Mouse (Mus musculus): ENCODE measurements around the gene S100a3. TPM values are rescaled to one million over a fixed set of nuclear protein-coding genes. Genes with fewer than 3 reads are reported as not detected.

S100a3 gene
- polyA plus RNA-seq, 1 experiment from 2014 or later = not detected

DNA sequence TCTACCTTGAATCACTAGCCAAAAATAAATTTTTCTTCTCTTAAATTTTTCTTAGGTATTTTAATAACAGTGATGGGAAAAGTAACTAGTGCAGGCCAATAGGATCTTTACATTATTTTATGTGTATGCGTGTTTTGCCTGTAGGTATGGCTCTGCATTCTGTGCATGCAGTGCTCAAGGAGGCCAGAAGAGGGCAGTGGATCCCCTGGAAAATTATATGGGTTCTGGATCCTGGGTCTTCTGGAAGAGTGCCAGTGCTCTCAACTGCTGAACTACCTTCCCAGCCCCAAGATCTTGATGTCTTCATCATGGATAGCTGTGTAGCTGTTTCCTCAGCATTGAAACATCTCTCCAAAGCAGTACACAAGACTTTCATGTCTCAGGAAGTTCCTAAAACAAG, 21.8 kb downstream of the S100a3 start:
- Histone ChIP-seq H3K27ac (ENCODE audit: low read length) (no peak overlapping the region), H3K9me3 (replicated peaks; ENCODE audit: control insufficient read depth, low read length, poor library complexity, severe bottlenecking) (no peaks in the 10 kb centered on the region), H3K36me3 (ENCODE audit: control insufficient read depth, insufficient read depth, low read length) (no peaks in the 10 kb centered on the region), H3K4me1 (ENCODE audit: control insufficient read depth, insufficient read depth, low read length) (no peaks in the 10 kb centered on the region), H3K27me3 (ENCODE audit: control insufficient read depth, insufficient read depth, low read depth, low read length) (no peaks in the 10 kb centered on the region), H3K4me3 (ENCODE audit: low read depth, low read length) (no peak overlapping the region), H3K4me2 (ENCODE audit: low read length) (no peak overlapping the region), H3K9ac (ENCODE audit: low read depth, low read length) (no peak overlapping the region)
- ATAC-seq = no peak
- 94% methylated on average over 1 of the region's 1 CpGs for WGBS

DNA sequence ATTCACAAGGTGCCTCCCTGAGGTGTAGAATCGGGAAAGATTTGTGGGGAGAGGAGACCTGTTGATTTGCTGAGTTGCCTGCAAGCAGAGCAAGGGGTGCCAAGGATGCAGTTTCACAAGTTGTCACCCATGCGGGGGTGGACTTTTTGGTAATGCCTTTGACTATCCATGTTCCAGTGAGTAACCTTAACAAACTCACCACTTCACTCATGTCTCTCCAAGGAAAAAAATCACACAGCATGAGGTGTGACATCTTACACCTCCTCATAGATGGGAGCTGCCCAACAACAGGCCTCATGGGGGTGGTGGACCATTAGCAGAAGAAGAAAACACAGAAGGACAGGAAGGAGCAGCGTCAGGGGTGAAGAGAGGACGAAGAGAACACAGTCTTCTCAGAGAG, 22.2 kb downstream of the S100a3 start:
- H3K4me1 ChIP-seq (ENCODE audit: control insufficient read depth, insufficient read depth, low read length) = no peaks in the 10 kb centered on the region
- no peaks in the 10 kb centered on the region for H3K36me3 ChIP-seq (ENCODE audit: control insufficient read depth, insufficient read depth, low read length)
- no peak overlapping the region for H3K4me2 ChIP-seq (ENCODE audit: low read length)
- ATAC-seq = no peak
- WGBS = 93% methylated on average over 4 of the region's 4 CpGs
- H3K9me3 ChIP-seq (replicated peaks; ENCODE audit: control insufficient read depth, low read length, poor library complexity, severe bottlenecking) = no peaks in the 10 kb centered on the region
- H3K27ac ChIP-seq (ENCODE audit: low read length) = no peak overlapping the region
- H3K9ac ChIP-seq (ENCODE audit: low read depth, low read length) = no peak overlapping the region
- no peaks in the 10 kb centered on the region for H3K27me3 ChIP-seq (ENCODE audit: control insufficient read depth, insufficient read depth, low read depth, low read length)
- H3K4me3 ChIP-seq (ENCODE audit: low read depth, low read length) = no peak overlapping the region

- H3K27ac ChIP-seq (ENCODE audit: low read length) = no peak overlapping the region
- H3K36me3 ChIP-seq (ENCODE audit: control insufficient read depth, insufficient read depth, low read length) = no peaks in the 10 kb centered on the region
- no peak overlapping the region for H3K4me2 ChIP-seq (ENCODE audit: low read length)
- no peaks in the 10 kb centered on the region for H3K9me3 ChIP-seq (replicated peaks; ENCODE audit: control insufficient read depth, low read length, poor library complexity, severe bottlenecking)
- H3K4me3 ChIP-seq (ENCODE audit: low read depth, low read length) = no peak overlapping the region
- no peaks in the 10 kb centered on the region for H3K4me1 ChIP-seq (ENCODE audit: control insufficient read depth, insufficient read depth, low read length)
- H3K9ac ChIP-seq (ENCODE audit: low read depth, low read length) = no peak overlapping the region
- ATAC-seq = no peak
- WGBS = 42% methylated on average over 3 of the region's 3 CpGs
- no peaks in the 10 kb centered on the region for H3K27me3 ChIP-seq (ENCODE audit: control insufficient read depth, insufficient read depth, low read depth, low read length)
These were observed 23.5 kb downstream of the S100a3 start for GRCm38 (mm10) chr3:90583893-90584292.

DNA sequence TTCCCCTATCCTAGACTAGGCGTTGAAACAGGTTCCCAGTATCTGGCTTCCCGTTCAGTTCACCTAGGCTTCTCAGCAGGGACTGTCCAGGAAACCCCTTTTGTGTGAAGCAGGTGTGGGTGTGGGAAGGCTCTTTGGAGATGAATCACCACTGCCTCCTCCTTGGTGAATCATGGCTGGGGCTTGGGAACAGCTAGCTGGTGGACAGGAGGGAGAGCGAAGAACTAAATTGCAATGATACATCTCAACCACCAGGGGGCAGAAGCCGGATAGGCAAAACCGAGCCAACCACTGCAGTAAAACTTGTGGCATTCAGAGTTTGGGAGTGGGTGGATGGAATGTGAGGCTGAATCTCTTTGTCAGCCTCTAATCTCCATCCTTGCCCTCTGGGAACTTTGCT, 25.2 kb downstream of the S100a3 start:
- no peak overlapping the region for H3K9ac ChIP-seq (ENCODE audit: low read depth, low read length)
- WGBS = 35% methylated on average over 5 of the region's 5 CpGs
- H3K27ac ChIP-seq (ENCODE audit: low read length) = no peak overlapping the region
- no peaks in the 10 kb centered on the region for H3K36me3 ChIP-seq (ENCODE audit: control insufficient read depth, insufficient read depth, low read length)
- H3K4me1 ChIP-seq (ENCODE audit: control insufficient read depth, insufficient read depth, low read length) = no peaks in the 10 kb centered on the region
- H3K9me3 ChIP-seq (replicated peaks; ENCODE audit: control insufficient read depth, low read length, poor library complexity, severe bottlenecking) = no peaks in the 10 kb centered on the region
- 0 out of 2 replicates have a peak, but pooled peaks have one; percentile 34 for ATAC-seq
- H3K27me3 ChIP-seq (ENCODE audit: control insufficient read depth, insufficient read depth, low read depth, low read length) = no peaks in the 10 kb centered on the region
- H3K4me3 ChIP-seq (ENCODE audit: low read depth, low read length) = no peak overlapping the region
- no peak overlapping the region for H3K4me2 ChIP-seq (ENCODE audit: low read length)

DNA sequence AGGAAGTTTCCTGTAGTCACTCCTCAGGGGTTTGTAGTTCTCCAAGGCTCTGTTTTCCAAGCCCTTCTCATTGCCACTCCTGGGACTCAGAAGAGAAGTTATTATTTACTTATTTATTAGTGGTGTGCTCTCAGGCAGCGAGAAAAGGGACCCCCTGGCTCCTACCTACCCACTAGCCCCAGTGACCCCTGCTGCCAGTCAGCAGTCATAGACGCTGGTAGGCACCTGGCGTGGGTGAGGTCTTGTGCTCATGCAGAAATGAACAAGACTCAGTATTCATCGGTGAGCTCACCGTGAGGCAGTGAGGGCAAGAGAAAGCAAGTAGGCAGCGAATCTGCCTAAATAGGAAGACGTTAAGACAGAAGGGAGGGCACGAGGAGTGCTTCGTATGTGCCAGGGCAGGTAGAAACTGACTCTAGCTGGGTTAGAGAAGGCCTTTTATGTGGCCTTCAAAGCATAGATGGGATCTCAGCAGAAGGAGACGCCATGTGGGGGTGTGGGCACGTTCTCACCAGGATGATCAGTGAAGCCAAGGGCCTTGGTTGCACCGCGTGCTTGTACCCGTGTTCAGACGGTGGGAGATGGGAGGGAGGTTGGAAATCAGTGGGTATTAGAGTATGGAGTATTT, 25.8 kb downstream of the S100a3 start:
- Histone ChIP-seq H3K36me3 (ENCODE audit: control insufficient read depth, insufficient read depth, low read length) (no peaks in the 10 kb centered on the region), H3K4me1 (ENCODE audit: control insufficient read depth, insufficient read depth, low read length) (no peaks in the 10 kb centered on the region), H3K4me2 (ENCODE audit: low read length) (no peak overlapping the region), H3K9ac (ENCODE audit: low read depth, low read length) (no peak overlapping the region), H3K4me3 (ENCODE audit: low read depth, low read length) (no peak overlapping the region), H3K27me3 (ENCODE audit: control insufficient read depth, insufficient read depth, low read depth, low read length) (no peaks in the 10 kb centered on the region), H3K27ac (ENCODE audit: low read length) (no peak overlapping the region), H3K9me3 (replicated peaks; ENCODE audit: control insufficient read depth, low read length, poor library complexity, severe bottlenecking) (no peaks in the 10 kb centered on the region)
- no peak for ATAC-seq
- WGBS = 85% methylated on average over 15 of the region's 15 CpGs

DNA sequence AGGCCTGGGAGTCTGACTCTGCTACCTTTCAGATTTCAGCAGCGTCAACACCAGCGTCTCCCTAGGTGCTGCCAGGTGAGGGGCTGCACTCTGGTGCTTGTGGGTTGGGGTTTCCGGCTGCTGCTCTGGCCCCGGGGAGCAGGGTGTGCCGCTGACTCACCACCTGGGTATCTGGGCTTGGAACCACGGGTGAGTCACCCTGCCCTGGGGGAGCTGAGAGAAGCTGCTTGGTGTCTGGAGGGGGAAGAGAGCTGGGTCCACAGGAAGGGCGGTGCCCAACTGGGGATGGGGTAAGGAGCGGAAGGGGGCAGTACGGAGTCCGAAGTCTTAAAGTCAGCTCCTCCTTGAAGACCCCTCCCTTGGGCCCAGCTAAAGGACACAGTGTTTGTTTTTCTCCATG, 26.5 kb downstream of the S100a3 start:
- H3K9ac ChIP-seq (ENCODE audit: low read depth, low read length) = no peak overlapping the region
- H3K36me3 ChIP-seq (ENCODE audit: control insufficient read depth, insufficient read depth, low read length) = no peaks in the 10 kb centered on the region
- no peak overlapping the region for H3K4me2 ChIP-seq (ENCODE audit: low read length)
- H3K4me3 ChIP-seq (ENCODE audit: low read depth, low read length) = no peak overlapping the region
- WGBS = 76% methylated on average over 10 of the region's 10 CpGs
- H3K4me1 ChIP-seq (ENCODE audit: control insufficient read depth, insufficient read depth, low read length) = no peaks in the 10 kb centered on the region
- ATAC-seq = no peak
- no peak overlapping the region for H3K27ac ChIP-seq (ENCODE audit: low read length)
- H3K27me3 ChIP-seq (ENCODE audit: control insufficient read depth, insufficient read depth, low read depth, low read length) = no peaks in the 10 kb centered on the region
- no peaks in the 10 kb centered on the region for H3K9me3 ChIP-seq (replicated peaks; ENCODE audit: control insufficient read depth, low read length, poor library complexity, severe bottlenecking)

DNA sequence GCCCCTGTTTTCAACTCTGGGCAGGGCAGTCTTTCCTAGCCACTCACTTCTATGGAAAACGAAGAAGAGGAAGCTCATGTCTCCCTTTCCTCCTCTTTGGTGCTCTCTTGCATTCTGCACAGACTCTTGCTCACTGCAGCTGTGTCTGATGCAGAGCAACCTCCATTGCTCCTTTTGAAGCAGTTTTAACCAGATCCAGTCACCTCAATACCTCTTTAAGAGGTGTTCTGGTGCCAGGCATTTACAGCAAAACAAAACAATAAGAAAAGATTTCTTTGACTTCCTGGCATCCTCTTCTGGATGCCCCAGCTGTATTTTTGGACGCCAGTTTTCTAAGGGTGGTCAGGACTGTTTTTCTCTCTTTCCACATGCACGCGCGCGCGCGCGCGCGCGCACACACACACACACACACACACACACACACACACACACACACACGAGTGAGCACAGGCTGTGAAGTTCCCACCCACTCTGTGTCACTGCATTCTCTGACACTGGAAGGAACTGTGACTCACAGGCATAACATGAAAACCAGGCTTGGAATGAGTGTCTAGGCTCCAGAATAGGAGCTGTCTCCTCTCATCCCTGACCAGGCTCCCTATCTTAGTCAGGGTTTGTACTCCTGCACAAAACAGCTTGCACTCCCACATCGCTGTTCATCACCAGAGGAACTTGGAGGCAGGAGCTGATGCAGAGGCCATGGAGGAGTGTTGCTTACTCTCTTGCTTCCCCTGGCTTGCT, 27.2 kb downstream of the S100a3 start:
- no peaks in the 10 kb centered on the region for H3K4me1 ChIP-seq (ENCODE audit: control insufficient read depth, insufficient read depth, low read length)
- no peak overlapping the region for H3K4me2 ChIP-seq (ENCODE audit: low read length)
- 90% methylated on average over 14 of the region's 14 CpGs for WGBS
- H3K9me3 ChIP-seq (replicated peaks; ENCODE audit: control insufficient read depth, low read length, poor library complexity, severe bottlenecking) = no peaks in the 10 kb centered on the region
- no peak overlapping the region for H3K4me3 ChIP-seq (ENCODE audit: low read depth, low read length)
- H3K9ac ChIP-seq (ENCODE audit: low read depth, low read length) = no peak overlapping the region
- no peaks in the 10 kb centered on the region for H3K36me3 ChIP-seq (ENCODE audit: control insufficient read depth, insufficient read depth, low read length)
- no peak overlapping the region for H3K27ac ChIP-seq (ENCODE audit: low read length)
- H3K27me3 ChIP-seq (ENCODE audit: control insufficient read depth, insufficient read depth, low read depth, low read length) = no peaks in the 10 kb centered on the region
- no peak for ATAC-seq

DNA sequence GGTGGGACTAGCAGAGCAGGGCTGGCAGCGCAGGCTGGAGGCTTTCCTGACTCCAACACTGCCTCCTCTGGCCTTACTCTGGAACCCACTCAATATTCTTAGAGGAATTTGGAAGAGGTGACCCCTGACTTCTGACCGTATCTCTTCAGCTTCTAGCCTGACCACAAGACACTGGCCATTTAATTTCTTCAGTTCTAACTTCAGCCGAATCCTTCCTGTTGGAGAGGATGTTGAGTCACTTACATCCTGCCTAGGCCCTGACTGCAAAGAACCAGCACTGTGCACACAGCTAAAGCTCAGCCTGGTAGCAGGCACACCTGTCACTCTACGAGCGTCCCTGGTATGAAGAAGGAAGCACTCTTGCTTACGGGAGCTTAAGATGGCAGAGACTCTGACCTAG, 29.0 kb downstream of the S100a3 start:
- 88% methylated on average over 6 of the region's 6 CpGs for WGBS
- H3K4me2 ChIP-seq (ENCODE audit: low read length) = no peak overlapping the region
- H3K36me3 ChIP-seq (ENCODE audit: control insufficient read depth, insufficient read depth, low read length) = no peaks in the 10 kb centered on the region
- H3K4me1 ChIP-seq (ENCODE audit: control insufficient read depth, insufficient read depth, low read length) = no peaks in the 10 kb centered on the region
- no peak overlapping the region for H3K27ac ChIP-seq (ENCODE audit: low read length)
- H3K9me3 ChIP-seq (replicated peaks; ENCODE audit: control insufficient read depth, low read length, poor library complexity, severe bottlenecking) = no peaks in the 10 kb centered on the region
- no peak overlapping the region for H3K9ac ChIP-seq (ENCODE audit: low read depth, low read length)
- ATAC-seq = no peak
- no peaks in the 10 kb centered on the region for H3K27me3 ChIP-seq (ENCODE audit: control insufficient read depth, insufficient read depth, low read depth, low read length)
- H3K4me3 ChIP-seq (ENCODE audit: low read depth, low read length) = no peak overlapping the region

- Histone ChIP-seq H3K27ac (ENCODE audit: low read length) (no peak within 1 kb of the TSS), H3K9ac (ENCODE audit: low read depth, low read length) (no peak within 1 kb of the TSS), H3K9me3 (replicated peaks; ENCODE audit: control insufficient read depth, low read length, poor library complexity, severe bottlenecking) (no peaks in the 10 kb centered on the region), H3K4me1 (ENCODE audit: control insufficient read depth, insufficient read depth, low read length) (no peaks in the 10 kb centered on the region), H3K27me3 (ENCODE audit: control insufficient read depth, insufficient read depth, low read depth, low read length) (no peaks in the 10 kb centered on the region), H3K4me3 (ENCODE audit: low read depth, low read length) (no peak within 1 kb of the TSS), H3K4me2 (ENCODE audit: low read length) (no peak within 1 kb of the TSS), H3K36me3 (ENCODE audit: control insufficient read depth, insufficient read depth, low read length) (no peaks in the 10 kb centered on the region)
- ATAC-seq = no peak
- WGBS = 82% methylated on average over 8 of the region's 8 CpGs
These were observed 29.6 kb downstream of the S100a3 start, which contains the start of gene S100a2 for GRCm38 (mm10) chr3:90589947-90590346. Gene S100a2, plus strand, starts transcription at chr3:90590247.

Measured in midbrain, embryonic 16.5 days (tissue).